Mouse (Mus musculus): ENCODE results near the gene Pmel.

DNA sequence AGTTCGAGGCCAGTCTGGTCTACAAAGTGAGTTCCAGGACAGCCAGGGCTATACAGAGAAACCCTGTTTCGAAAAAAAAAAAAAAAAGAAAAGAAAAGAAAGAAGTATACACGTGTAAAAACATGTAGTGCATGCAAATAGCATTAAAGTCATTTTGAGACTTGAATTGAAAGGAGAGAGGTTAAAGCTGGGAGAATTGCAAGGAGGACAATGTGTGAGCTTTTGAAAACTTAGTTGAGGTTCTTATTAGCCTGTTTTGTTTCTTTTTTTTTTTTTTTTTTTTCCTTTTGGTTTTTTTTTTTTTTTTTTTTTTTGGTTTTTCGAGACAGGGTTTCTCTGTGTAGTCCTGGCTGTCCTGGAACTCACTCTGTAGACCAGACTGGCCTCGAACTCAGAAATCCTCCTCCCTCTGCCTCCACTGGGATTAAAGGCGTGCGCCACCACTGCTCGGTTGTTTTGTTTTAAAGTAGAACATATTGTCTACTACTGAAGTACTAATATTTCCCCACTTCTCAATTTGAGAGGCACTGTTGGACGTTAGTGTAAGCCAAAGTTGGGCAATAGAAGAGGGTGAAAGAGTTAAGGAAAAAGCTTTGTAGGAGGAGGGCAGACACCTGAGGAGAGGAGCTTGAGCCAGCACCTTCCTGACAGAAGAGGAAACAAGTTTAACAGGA, 43.1 kb downstream of the Pmel start:
- no peak for TF ChIP-seq CTCF (IDR thresholded peaks at IDR 0.05; ENCODE audit: low read depth)
- no peak for TF ChIP-seq EP300 (optimal IDR thresholded peaks at IDR 0.05)
